Mouse (Mus musculus): ENCODE results near the gene Enox1.

Gene Enox1

DNA sequence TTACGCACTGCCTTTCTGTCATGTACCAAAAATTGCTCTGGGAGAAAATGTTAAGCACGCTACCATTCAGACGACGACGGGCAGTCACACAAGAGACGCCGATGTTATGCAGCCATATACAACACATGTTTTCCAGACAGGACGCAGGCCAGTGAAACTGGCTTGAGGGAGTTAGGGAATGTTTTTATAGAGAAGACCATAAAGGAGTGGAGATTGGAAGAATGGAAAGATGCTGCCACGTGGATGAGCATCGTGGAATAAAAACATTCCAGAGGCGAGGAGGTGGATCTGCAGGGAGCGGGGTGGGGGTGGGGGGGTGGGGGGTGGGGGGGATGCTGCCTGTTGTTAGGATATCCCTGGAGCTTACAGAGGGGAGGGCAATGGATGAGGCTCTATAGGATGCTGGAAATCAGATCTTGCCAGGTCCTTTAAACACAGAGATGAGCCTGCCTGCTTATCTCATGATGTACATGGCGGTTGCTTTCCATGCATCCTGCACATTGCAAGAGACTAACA is 116.4 kb downstream of the Enox1 start:
- peak; percentile 17 for DNase-seq (ENCODE audit: low read depth, low spot score)

DNA sequence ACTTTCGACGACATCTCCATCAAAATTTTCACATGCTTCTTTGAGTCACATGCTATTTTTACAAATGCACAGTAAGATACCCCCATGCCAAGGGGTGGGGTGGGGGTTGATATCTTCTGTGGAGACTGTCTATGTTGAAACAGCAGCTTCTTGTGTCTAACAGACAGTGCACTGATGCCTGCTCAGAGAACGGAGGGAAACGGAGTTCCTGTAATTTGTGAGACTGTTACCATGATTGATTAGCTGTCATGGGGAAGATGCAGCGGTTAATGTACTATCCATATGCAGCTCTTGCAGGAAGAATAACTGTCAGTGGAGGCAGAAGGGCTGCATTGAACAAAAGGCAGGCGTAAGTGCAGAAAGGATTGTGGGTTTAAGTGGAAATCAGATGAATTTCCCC is 117.2 kb downstream of the Enox1 start:
- DNase-seq (ENCODE audit: low read depth, low spot score): peak; percentile 58

DNA sequence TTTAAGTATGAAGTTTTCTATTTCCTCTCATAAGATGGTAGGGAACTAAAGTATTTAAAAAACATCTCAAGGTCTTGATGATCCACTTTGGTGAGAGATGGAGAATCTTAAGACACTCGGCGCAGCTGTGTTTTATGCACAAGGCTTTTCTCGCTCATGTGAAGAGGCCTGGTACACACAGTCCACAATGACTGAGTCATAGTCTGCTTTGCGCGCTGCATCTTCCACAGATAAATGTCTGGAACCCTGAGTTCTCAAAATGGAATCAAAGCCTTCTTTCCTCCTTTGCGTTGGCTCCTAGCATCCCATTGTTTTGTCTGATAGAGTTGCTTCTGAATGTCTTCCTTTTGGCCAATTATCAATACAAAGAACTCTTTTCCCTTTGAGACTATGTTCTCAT is 119.0 kb downstream of the Enox1 start:
- no peak for DNase-seq (ENCODE audit: low read depth, low spot score)

DNA sequence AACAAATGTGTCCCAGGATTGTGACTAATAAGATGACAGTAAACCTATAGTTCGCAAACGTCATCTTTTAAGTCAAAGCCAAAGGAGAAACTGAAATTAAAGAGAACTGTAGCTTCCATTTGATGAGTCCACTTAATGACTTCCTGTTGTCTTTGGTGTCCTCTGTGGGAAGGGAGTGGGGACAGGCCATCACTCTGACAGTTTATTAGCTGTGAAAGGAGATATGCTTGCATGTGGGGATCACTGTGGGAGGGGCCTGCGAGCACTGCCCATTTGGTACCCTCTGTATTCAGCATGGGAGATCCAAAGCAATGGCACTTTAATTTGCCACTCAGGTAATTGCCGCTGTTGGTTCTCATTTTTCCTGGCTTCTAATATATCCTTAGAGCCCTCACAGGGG is 122.6 kb downstream of the Enox1 start:
- no peak for DNase-seq (ENCODE audit: low read depth, low spot score)

DNA sequence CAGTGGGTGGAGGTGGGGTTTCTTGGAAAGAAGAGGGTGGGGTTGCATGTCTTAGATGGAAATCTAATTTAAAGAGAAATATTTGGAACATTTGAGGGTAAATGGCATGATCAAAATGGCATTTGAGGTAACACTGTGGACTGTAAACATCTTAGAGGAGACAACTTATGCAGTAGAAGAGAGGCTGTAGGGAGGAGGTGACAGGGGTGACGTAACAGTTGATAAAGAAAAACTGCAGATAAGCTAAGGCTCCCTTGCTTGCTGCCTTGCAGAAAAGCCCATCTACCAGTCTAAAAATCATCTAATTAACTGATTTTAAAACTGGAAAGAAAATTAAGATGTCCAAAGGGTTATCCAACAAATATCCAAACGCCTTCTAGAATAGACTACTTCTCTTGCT is 123.9 kb downstream of the Enox1 start:
- no peak for DNase-seq (ENCODE audit: low read depth, low spot score)

DNA sequence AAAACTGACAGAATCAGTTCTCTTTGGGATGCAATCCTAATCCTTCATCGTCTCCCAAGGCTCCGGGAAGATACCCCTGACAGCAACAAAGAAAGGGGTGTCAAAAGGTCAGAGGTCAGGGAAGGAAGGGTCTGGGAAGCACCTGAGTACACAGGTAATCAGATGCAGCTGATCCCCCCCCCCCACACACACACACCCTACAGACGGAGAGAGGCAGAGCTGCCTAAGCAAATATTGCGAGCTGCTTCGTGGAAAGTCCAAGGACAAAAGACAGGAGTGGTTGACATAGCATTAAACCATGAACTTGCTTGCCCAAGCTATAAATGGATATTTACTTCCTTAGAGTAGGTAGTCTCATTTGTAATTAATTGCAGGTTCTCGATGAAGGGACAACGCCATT is 124.3 kb downstream of the Enox1 start:
- no peak for DNase-seq (ENCODE audit: low read depth, low spot score)

DNA sequence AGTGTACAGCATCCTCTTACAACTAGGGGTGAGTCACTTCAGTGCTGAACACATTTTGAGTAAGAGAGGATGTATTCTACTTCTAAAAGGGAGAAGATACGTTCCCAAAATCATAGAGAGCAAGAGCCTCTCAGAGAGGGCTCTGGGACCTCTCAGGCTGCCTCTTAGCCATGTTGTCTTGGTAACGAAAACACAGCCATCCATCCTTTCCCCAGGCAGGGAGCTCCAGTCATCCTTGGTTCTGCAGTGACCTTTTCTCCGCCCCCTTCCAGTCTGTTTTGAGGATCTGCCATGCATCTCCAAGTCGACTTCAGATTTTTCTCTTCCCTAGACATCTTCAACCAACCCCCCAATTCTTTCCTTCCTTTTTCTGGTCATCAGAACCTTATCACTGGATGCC is 127.4 kb downstream of the Enox1 start:
- no peak for DNase-seq (ENCODE audit: low read depth, low spot score)

DNA sequence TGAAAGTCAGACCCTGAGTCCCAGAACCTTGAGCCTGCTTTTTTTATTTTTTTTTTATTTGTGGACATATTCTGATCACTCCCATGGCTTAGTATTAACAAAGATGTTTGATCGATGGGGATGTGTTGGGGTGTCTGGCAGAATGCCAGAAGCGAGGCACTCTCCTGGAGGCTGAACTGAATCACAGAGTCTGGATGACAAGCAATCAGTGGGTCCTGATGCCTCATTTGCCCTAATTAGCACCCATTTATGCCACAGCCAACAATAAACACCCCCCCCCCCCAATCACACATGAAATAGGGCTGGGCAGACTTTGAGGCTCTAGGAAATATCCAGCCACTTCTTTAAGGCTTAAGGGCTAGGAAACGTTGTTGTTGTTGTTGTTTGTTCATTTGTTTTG is 128.9 kb downstream of the Enox1 start:
- no peak for DNase-seq (ENCODE audit: low read depth, low spot score)

DNA sequence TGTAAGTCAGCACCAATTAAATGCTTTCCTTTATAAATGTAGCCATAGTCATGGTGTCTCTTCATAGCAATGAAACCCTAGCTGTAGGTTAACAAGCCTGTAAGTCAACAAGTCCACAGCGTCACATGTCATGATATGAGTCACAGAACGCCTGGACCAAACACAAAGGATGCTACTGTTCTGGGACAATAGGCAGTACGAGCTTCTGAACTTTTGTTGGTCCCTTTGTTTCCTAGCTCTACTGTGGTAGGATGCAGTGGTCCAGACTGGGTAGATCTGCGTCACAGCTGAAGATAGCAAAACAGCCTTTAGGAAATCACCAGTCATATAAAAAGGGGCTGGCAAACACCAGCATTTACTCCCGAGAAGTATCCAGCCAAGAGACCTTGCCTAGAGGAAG is 135.2 kb downstream of the Enox1 start:
- no peak for DNase-seq (ENCODE audit: low read depth, low spot score)

DNA sequence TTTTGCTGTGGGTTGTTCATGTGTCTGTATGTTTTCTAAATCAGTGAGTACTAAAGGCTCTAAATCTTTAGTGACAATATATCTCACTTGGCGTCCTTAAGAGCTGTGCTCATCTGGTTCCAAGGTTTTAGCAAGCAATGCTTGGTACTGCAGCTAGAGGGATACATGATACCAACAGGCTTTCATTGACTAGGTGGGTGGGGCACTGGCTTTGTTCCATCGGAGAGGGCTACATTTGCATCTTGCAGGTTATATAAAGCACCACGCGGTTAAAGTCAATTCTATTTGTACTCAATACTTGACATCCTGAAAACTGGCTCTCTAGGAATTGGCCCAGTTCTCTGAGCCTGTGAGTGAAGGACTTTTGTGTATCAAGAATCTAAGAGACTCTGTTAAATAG is 140.5 kb downstream of the Enox1 start:
- DNase-seq (ENCODE audit: low read depth, low spot score): no peak

DNA sequence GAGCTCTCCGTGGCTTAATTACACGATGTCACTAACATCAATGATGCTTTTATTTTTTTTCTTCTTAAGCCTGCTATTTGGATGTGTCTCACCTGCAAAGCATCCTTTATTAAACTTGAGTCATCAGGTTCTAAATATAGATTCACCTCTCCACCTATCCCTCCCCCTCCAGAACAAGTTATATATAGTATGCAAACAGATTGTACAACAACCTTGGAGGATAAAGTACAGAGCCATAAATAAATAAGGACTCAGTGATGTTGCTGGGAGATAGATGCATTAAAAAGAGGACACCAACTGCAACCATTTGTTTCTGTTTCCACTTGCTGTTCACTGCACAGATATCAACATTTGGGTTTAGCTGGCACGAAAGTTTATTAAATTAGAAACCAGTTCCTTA is 141.8 kb downstream of the Enox1 start:
- DNase-seq (ENCODE audit: low read depth, low spot score): no peak

DNA sequence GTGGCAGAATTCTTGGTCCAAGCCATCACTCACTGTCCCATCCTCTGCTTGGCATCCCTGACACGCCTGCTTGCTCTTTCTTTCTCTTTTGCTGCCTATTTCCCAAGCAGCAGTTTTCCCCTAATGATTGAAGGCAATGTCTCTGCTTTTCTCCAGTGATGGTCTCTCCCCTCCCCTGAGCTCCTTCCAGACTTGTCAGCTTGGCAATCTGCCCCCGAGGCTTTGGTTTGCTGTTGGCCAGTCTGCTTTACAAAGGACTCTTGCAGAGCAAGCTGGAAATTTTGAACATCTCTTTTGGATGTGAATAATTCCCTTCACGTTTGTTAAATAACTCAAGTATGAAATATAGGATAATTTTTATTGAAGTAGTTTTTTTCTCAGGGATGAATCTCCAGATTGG is 153.0 kb downstream of the Enox1 start:
- DNase-seq (ENCODE audit: low read depth, low spot score): no peak

DNA sequence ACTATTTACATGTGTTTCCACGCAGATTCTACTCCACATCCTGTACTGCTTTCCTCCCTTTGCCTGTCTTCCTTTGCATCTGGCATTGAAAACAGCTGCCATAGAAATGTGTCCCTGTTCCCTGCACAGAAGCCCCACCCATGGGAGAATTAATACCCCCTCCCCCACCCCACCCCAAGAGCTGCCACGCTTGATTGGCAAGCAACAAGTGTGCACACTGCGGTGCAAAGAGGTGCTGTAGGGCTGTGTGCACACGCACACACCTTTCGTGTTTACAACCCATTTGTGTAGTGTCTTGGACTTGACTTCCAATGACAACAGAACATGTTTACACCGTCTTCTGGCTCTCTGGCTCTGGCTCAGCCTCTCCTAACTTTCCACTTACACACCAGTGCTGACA is 154.9 kb downstream of the Enox1 start:
- DNase-seq (ENCODE audit: low read depth, low spot score): no peak

DNA sequence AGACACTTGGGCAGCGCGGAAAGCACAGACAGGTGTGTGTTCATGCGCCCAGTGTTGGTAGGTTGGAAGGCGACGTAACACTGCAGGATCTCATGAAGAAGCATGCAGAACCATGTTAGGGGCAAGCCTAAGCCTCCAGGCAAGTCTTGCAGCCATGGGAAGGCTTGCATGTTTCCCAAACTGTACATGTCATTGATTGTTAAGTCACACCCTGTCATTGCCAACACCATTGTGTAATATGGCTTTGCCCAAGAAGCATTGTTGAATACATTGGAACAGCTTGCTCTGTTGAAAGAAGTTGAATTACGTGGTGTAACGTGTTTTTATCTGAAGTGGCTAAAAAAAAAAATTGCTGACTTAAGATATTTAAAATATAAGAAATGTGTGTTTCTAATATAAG is 162.8 kb downstream of the Enox1 start:
- no peak for DNase-seq (ENCODE audit: low read depth, low spot score)

DNA sequence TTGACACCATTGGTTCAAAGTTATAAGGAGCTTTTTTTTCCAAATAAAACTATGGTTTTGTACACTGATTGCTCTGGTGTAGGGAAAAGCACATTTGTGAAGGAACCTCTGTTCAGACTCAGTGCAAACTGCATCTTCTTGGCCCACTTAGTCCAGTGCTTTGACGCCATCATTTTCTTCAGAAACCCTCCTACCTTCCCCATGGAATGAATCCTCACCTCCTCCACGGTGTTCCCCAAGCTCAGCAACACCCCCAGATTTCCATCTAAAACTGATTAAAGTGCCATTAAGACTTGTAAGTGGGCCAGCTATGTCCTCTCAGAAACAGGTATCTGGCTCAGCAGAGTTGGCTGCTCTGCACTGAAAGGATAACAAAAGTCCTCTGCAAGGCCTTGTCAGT is 167.8 kb downstream of the Enox1 start:
- DNase-seq (ENCODE audit: low read depth, low spot score): no peak

DNA sequence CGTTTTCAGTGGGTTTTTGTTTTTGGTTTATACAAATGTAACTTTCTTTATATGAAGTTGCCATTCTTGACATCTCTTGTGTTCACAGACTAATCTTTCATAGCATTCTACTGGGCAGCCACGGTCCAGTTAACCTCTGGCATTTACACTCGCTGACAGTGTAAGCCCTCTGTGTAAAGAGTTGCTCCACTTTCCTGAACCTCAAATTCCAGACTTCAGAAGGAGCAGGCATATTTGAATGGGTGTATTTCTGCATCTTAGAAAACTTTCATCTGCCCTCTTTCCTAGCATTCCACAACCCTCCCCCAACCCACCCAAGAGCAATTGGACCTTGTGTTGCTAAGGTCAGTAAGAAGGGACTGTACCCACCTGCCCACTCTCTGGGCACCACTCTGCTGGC is 171.1 kb downstream of the Enox1 start:
- no peak for DNase-seq (ENCODE audit: low read depth, low spot score)

DNA sequence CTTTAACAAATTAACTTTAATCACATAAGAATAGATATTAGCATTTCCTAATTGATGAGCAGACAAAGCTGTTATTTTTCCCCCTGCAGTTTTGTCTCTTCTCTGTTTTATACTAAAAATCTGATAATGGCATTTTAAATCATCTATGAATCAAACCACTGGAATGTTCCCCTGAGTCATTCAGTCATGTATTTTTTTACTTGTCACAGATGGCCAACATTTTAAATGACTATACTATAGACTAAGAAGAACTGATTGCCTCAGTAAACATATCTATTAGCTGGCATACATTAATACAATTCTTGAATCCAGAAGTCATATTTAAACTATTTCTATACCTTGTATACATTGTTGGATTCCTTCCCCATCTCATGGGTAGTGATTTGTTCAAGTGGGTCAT is 173.2 kb downstream of the Enox1 start:
- no peak for DNase-seq (ENCODE audit: low read depth, low spot score)

DNA sequence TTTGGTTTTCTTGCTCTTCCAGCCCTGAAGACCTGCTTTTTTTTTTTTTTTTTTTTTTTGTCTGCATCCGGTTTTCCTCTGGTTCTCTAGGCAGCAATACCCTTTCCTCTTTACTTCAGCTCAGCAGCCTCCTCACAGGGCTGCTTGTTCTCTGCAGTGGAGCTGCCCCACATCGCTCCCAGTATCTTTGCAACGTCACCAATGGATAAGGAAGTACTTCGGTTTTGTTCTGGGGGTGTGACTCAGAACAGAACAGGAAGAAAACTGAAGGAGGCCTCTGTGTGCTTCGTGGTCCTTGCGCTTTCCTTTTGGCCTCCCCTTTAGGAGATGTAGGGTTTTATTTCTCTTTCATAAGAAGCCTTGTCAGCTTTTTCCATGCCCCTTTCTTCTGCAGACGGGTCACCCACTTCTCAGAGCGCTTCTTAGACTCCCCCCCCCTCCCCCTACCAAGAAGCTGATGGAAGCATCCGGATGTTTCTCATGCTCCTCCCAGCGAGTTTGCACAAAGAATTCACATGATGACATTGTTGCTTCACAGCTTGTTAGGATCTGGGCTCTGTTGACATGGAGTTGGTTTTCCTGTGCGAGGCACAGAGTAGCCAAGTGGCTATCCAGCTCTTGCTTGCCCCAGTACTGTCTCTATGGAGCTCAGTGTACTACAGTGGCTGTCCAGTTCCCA is 187.2 kb downstream of the Enox1 start:
- DNase-seq (ENCODE audit: low read depth, low spot score): no peak

DNA sequence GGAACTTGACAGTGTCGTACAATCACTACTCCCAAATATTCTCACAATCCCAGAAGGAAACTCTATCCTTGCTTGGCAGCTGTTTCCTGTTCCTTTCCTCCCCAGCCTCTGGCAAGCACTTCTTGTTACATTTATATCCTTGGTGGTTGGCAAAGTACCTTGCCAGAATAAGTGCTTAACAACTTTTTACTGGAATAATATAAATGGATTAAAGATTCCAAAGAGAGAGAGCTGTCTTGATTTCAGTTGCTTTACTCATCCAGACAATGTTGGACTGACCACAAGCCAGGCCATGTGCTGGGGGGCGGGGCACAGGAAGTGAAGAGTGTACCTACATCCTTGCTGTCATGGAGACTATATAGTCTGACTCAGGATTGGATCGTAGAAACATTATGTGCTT is 189.7 kb downstream of the Enox1 start:
- no peak for DNase-seq (ENCODE audit: low read depth, low spot score)

DNA sequence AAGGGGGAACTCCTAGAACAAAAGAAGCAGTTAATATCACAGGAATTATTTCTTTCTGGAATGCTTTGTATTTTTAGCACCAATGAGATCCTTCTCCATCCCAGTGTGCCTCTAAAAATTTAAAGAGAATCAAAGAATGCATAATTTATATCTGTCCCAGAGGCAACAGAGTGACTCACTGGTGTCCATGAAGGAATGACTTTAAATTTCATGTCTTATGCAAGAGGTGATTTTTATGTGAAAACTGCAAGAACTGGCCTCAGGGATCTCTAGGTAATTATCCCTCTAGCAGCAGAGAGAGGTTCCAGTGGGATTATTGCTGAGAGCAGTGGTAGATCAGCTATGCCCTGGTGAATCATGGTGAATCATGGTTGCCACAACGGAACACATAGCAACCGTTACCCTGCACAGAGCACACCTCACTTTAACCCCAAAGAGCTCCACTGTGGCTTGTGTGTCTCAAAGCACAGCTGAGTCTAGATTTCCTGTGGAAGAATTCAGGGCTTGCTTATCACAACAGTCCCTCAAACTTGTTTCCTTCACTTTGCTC is 195.3 kb downstream of the Enox1 start:
- no peak for DNase-seq (ENCODE audit: low read depth, low spot score)

DNA sequence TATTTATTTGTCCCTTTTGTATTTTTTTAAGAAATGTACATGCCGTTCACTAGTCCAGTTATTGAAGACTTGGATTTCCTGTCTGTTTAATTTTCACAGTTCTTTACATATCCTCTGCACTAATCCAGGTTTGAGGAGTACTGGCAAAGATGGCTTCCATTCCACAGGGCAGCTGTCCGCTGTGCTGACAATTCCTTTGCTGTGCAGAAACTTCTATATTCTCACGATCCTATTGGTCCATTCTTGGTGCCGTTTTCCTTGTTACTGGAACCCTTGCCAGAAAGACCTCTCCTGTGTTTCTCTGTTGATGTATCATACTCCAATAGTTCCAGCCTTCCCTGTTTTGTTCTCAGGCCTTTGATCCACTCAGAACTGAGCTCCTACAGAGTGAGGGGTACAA is 206.1 kb downstream of the Enox1 start:
- no peak for DNase-seq (ENCODE audit: low read depth, low spot score)

DNA sequence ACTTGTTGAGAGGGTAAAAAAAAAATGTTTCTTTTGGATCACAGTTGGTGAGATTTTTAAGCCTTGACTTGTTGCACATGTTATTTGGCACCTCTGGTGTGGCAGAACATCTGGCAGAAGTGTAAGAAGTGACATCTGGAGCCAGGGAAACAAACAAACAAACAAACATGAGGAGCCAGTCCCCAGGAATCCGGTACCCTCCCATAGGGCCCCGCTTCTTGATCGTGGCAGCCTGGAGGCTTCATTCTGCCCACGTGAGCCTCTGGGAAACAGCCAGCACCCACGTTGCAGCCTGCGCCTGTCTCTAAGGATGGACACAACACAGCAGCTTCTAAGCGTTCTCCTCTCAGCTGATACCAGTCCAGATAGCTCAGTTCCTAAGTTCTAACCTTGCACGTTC is 211.8 kb downstream of the Enox1 start:
- DNase-seq (ENCODE audit: low read depth, low spot score): no peak

DNA sequence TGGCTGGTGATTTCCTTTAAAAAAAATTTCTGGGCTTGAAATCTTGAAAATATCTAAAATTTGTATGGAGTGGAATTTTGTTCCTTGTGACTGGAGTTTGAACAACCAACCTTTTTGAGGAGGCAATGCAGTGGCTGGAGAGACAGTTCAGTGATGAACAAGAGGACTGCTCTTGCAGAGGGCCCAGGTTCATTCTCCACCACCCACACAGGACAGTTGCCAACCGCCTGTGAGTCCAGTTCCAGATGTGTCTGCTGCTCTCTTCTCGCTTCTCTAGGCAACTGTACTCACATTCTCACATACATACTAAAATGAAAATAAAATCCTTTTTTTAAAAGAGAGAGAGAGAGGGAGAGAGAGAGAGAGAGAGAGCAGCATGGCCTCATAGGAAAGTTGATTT is 212.5 kb downstream of the Enox1 start:
- no peak for DNase-seq (ENCODE audit: low read depth, low spot score)

DNA sequence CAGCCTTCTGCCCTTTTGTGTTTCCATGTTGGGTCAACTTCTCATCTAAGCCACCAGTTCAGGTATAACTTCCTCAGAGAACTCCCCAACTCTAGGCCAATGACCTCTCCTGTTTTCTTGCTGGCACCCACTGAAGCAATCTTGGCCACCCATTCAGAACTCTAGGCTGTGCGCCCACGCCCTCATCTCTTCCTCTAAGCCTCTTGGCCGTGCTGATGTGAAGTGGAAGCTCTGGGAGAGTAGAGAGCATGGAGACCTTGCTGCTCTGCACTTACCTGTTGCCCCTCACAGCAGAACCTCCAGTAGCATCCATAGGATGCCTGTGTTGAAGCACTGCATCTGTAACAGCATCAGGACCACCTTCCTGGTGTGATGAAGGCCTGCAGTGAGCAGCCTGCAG is 214.0 kb downstream of the Enox1 start:
- no peak for DNase-seq (ENCODE audit: low read depth, low spot score)

Measured in mesoderm, embryonic 11.5 days (tissue).